Mouse (Mus musculus) liver, embryonic 14.5 days (tissue): ENCODE measurements at regions not wholly inside any gene's neighbourhood (a gene's known extent, or its start where the extent isn't known, plus 50 kb on each side); places are given as distances from the start of the nearest gene placed in this dataset.
A peak's percentile ranks its signal among the peaks of the same experiment; 100 is the strongest.

Experiments
- CTCF ChIP-seq: IDR thresholded peaks from 2 replicates; pipeline ENCODE4 v1.5.1; 2016; ENCODE audit warnings: antibody characterized with exemption, low read depth, control low read depth
- EP300 ChIP-seq: IDR thresholded peaks from 2 replicates; pipeline ENCODE4 v1.6.1; 2016; ENCODE audit warnings: antibody characterized with exemption, low read depth

- TF ChIP-seq CTCF (peak; percentile 92), EP300 (no peak)
These were observed 73.4 kb upstream of the Ppp2r5c start for GRCm38 (mm10) chr12:110373408-110374065.
